Mouse (Mus musculus): Measurements from ENCODE around the gene Pigk. TPM values are rescaled to one million over a fixed set of nuclear protein-coding genes. Genes with fewer than 3 reads are reported as not detected.

Gene Pigk
- polyA plus RNA-seq, 1 experiment from 2014 or later: 40.3 TPM

DNA sequence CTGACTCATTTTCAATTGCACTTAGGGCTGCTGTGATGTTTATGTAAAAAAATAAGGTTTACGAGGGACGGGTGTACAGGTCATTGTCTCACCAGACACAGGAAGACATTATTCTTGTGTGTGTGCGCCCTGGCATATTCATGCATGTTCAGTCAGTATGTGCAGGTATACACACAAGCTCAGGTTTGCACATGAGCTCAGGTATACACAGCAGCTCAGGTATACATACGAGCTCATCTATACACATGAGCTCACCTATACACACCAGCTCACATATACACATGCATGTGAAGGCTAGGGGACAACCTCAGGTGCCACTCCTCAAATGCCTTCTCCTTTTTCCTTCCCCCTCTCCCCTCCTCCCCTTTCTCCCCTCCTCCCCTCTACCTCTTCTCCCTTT lies 147.6 kb downstream of the Pigk start:
- Histone ChIP-seq H3K4me1 (ENCODE audit: control insufficient read depth, insufficient read depth, low read length) (no peaks in the 10 kb centered on the region), H3K9me3 (replicated peaks; ENCODE audit: control insufficient read depth, low read length) (no peaks in the 10 kb centered on the region), H3K36me3 (ENCODE audit: control insufficient read depth, insufficient read depth) (no peaks in the 10 kb centered on the region), H3K4me2 (ENCODE audit: low read depth, low read length) (no peak overlapping the region), H3K27ac (ENCODE audit: low read length) (no peak overlapping the region), H3K4me3 (ENCODE audit: low read length) (no peak overlapping the region), H3K27me3 (ENCODE audit: control insufficient read depth, insufficient read depth, low read length) (no peaks in the 10 kb centered on the region), H3K9ac (ENCODE audit: low read length) (no peak overlapping the region)
- 75% methylated on average over 4 of the region's 4 CpGs for WGBS
- no peak for ATAC-seq (replicated peaks; ENCODE audit: extremely low read depth, insufficient read depth, low FRiP score)

DNA sequence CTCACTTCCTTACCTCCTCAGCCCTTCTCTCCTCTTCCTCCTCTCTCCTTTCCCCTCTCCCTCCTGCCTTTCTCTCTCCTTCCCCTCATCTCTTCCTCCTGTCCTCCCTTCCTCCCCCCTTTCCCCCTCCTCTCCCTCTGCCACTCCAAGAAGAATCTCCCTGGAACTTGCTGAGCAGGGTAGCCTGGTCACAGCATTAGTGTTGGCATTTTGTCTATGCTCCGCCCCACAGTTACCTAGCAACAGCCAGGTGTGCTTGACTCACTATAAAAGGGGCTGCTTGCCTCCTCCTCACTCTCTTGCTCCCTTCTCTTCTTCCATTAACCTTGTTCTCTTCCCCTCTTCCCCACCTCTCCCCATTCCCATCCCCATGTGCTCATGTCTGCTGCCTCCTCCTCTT lies 148.1 kb downstream of the Pigk start:
- no peak for ATAC-seq (replicated peaks; ENCODE audit: extremely low read depth, insufficient read depth, low FRiP score)

DNA sequence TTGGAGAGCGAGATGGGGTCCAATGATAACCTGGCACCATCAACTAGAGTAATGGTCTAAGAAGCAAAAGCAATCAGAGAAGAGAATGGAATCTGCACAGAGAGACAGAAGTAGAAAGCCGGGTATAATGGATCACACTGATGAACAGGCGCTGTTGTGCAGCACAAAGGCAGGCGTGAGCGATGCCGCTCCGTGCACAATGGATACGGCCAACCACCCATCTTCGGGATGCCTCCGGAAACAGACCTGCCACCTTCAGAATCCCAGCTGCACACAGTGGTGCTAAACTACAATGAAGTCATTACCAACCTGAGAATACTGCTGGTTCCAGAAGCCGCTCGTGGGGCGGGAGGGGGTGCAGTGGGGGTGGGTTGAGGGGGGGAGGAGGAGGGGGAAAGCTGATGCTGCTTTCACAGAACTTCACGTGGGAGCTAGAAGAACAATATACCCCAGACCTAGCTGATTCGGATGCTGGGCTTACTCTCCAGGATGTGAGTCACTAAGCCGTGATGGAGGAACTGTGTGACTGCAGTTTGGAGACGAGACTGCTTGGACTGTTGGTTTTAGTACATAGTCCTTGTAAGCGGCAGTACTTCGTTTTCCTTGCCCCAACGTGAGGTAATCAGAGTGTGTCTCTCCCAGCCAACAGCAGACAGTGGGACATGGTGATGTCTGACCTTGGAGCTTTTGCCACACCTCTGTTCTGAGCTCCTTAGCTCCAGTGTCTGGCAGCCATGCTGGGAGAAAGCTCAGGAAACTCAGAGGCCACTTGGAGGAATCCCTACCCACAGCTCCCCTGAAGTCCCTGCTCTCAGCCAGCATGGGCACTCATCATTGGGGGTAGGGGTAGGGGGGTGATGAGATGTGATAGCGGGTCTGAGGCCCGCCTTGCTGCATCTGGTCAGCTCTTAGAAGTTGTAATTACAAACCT lies 152.4 kb downstream of the Pigk start:
- Histone ChIP-seq H3K27me3 (ENCODE audit: control insufficient read depth, insufficient read depth, low read length) (no peaks in the 10 kb centered on the region), H3K4me2 (ENCODE audit: low read depth, low read length) (no peak overlapping the region), H3K4me1 (ENCODE audit: control insufficient read depth, insufficient read depth, low read length) (no peaks in the 10 kb centered on the region), H3K27ac (ENCODE audit: low read length) (no peak overlapping the region), H3K4me3 (ENCODE audit: low read length) (no peak overlapping the region), H3K9ac (ENCODE audit: low read length) (no peak overlapping the region), H3K9me3 (replicated peaks; ENCODE audit: control insufficient read depth, low read length) (no peaks in the 10 kb centered on the region), H3K36me3 (ENCODE audit: control insufficient read depth, insufficient read depth) (no peaks in the 10 kb centered on the region)
- WGBS: 82% methylated on average over 22 of the region's 22 CpGs
- ATAC-seq (replicated peaks; ENCODE audit: extremely low read depth, insufficient read depth, low FRiP score): no peak

More for the DNA sequence above, 148.1 kb downstream of the Pigk start:
- Histone ChIP-seq H3K4me2 (ENCODE audit: low read depth, low read length) (no peak overlapping the region), H3K4me1 (ENCODE audit: control insufficient read depth, insufficient read depth, low read length) (no peaks in the 10 kb centered on the region), H3K4me3 (ENCODE audit: low read length) (no peak overlapping the region), H3K27ac (ENCODE audit: low read length) (no peak overlapping the region), H3K9ac (ENCODE audit: low read length) (no peak overlapping the region), H3K27me3 (ENCODE audit: control insufficient read depth, insufficient read depth, low read length) (no peaks in the 10 kb centered on the region), H3K9me3 (replicated peaks; ENCODE audit: control insufficient read depth, low read length) (no peaks in the 10 kb centered on the region), H3K36me3 (ENCODE audit: control insufficient read depth, insufficient read depth) (no peaks in the 10 kb centered on the region)
- 71% methylated on average over 1 of the region's 1 CpGs for WGBS

DNA sequence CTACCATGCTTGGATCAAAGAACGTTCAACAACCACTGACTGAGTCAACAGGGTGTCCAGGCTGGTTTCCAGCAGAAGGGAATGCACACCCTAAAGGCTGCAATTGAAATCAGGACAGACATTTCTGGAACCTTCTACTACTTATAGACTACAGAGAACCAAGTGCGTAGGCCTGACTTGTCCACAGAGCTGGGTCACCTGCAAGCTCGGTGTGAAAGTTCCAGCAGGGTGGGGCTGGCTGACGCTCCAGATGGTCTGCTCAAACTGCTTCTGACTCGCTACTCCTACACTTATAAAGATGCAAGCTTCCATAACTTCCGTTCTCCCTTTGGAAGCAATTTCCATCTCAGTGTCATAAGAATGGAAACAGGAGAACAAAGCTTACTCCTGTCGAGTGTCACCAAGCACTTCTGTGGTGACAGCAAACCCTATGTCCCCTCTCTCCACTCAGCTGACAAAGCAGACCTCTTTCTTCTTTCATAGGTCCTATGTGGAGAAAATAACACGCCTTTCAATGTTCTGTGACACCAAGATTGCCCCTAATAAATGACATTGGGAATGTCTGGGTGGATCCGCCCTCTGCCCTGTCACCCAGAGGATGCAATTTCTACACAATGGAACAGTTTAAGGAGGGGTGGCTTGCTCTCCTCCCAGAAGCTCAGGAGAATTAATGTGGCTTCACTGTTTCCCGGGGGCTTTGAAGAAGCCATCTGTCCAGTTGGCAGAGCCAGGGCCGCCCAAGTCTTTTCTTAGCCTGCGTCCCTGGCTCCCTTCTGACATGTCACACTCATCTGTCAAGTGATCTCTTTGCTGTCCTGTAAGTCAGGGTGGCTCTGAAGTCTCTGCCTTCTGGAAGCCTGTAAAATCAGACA lies 154.0 kb downstream of the Pigk start:
- H3K9me3 ChIP-seq (replicated peaks; ENCODE audit: control insufficient read depth, low read length): no peaks in the 10 kb centered on the region
- no peak overlapping the region for H3K9ac ChIP-seq (ENCODE audit: low read length)
- H3K27me3 ChIP-seq (ENCODE audit: control insufficient read depth, insufficient read depth, low read length): no peaks in the 10 kb centered on the region
- H3K27ac ChIP-seq (ENCODE audit: low read length): no peak overlapping the region
- WGBS: 60% methylated on average over 12 of the region's 12 CpGs
- no peak for ATAC-seq (replicated peaks; ENCODE audit: extremely low read depth, insufficient read depth, low FRiP score)
- no peak overlapping the region for H3K4me3 ChIP-seq (ENCODE audit: low read length)
- H3K4me2 ChIP-seq (ENCODE audit: low read depth, low read length): no peak overlapping the region
- no peaks in the 10 kb centered on the region for H3K4me1 ChIP-seq (ENCODE audit: control insufficient read depth, insufficient read depth, low read length)
- H3K36me3 ChIP-seq (ENCODE audit: control insufficient read depth, insufficient read depth): no peaks in the 10 kb centered on the region

DNA sequence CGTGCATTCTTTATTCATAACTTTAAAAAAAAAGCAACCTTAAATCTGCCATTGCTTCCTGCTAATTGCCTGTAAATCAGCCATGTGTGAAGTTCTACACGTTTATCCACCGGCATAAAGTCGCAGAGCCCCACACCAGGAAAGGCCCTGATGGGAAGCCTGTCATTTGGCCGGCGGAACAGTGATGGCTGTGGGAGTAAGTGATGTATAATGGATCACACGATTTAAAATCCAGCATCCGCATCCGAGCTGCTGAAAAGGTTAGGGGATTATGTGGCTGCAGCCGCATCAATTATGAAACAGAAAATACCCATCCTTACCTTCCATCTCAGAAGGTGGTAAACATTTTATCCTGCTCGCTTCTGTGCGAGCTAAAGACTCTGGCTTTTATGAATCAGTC lies 158.2 kb downstream of the Pigk start:
- Histone ChIP-seq H3K4me1 (ENCODE audit: control insufficient read depth, insufficient read depth, low read length) (no peaks in the 10 kb centered on the region), H3K4me2 (ENCODE audit: low read depth, low read length) (no peak overlapping the region), H3K9me3 (replicated peaks; ENCODE audit: control insufficient read depth, low read length) (no peaks in the 10 kb centered on the region), H3K36me3 (ENCODE audit: control insufficient read depth, insufficient read depth) (no peaks in the 10 kb centered on the region), H3K9ac (ENCODE audit: low read length) (no peak overlapping the region), H3K27me3 (ENCODE audit: control insufficient read depth, insufficient read depth, low read length) (no peaks in the 10 kb centered on the region), H3K4me3 (ENCODE audit: low read length) (no peak overlapping the region), H3K27ac (ENCODE audit: low read length) (no peak overlapping the region)
- ATAC-seq (replicated peaks; ENCODE audit: extremely low read depth, insufficient read depth, low FRiP score): no peak
- WGBS: 85% methylated on average over 12 of the region's 12 CpGs

DNA sequence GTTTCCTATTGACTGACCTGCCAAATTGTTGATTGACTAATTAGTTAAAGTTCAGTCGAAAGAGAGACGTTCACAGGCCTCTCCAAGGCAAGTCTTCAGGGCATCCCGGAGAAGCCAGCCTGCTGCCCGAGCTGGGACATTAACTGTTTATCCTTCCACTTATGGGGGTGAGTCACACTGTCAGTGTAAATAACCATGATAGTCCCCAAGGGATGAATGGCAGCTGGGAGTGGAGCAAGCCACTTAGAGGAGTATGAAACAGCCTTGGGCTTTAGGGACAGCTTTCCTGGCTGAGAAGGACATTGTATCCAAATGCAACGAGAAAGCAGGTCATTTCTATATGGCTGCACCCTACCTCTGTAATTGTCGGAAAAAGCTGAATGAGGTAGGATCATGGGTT lies 158.7 kb downstream of the Pigk start:
- 69% methylated on average over 6 of the region's 6 CpGs for WGBS
- Histone ChIP-seq H3K4me3 (ENCODE audit: low read length) (no peak overlapping the region), H3K9ac (ENCODE audit: low read length) (no peak overlapping the region), H3K27me3 (ENCODE audit: control insufficient read depth, insufficient read depth, low read length) (no peaks in the 10 kb centered on the region), H3K4me1 (ENCODE audit: control insufficient read depth, insufficient read depth, low read length) (no peaks in the 10 kb centered on the region), H3K4me2 (ENCODE audit: low read depth, low read length) (no peak overlapping the region), H3K9me3 (replicated peaks; ENCODE audit: control insufficient read depth, low read length) (no peaks in the 10 kb centered on the region), H3K36me3 (ENCODE audit: control insufficient read depth, insufficient read depth) (no peaks in the 10 kb centered on the region), H3K27ac (ENCODE audit: low read length) (no peak overlapping the region)
- ATAC-seq (replicated peaks; ENCODE audit: extremely low read depth, insufficient read depth, low FRiP score): no peak

DNA sequence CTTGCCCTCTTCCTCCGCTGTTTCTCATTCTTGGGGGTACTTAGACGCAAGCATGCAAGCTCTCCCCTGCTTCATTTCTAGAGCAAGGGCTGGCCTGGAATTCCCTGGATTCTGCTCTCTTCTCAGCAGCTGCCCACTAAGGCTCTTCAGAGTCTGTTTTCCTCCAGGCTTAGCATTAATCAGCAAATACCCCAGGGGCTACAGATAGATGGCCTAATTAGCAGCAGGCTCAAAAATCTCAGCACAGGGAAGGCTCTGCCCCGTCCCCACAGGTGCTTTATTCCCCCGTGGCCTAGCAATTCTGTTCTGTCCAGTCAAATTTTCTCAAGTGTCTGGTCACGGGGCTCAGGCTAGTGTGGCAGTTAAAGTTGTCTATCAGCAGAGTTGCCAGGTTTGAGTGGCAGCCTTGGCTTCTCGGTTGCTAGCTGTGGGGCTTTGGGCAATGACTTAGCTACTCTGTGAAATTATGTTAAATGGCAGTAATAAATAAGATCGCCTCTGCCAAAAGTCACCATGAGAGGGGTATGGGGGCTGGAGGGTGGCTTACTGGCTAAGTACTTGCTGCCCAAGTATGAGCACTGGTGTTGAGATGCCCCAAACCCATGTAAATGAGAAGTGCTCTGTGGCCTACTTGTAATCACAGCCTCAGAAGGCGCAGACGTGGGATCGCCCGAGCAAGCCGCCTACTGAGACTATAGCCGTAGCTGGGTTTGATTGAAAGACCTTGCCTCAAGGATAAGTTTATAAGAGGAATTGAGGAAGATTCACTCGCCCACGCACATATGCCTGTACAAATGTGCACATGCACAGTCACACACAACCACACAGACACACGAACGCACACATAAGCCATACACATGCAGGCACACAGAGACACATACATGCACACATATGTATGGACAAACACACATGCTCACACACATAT lies 160.8 kb downstream of the Pigk start:
- no peaks in the 10 kb centered on the region for H3K4me1 ChIP-seq (ENCODE audit: control insufficient read depth, insufficient read depth, low read length)
- no peak for ATAC-seq (replicated peaks; ENCODE audit: extremely low read depth, insufficient read depth, low FRiP score)
- no peaks in the 10 kb centered on the region for H3K27me3 ChIP-seq (ENCODE audit: control insufficient read depth, insufficient read depth, low read length)
- H3K4me2 ChIP-seq (ENCODE audit: low read depth, low read length): no peak overlapping the region
- no peak overlapping the region for H3K4me3 ChIP-seq (ENCODE audit: low read length)
- no peaks in the 10 kb centered on the region for H3K36me3 ChIP-seq (ENCODE audit: control insufficient read depth, insufficient read depth)
- H3K9me3 ChIP-seq (replicated peaks; ENCODE audit: control insufficient read depth, low read length): no peaks in the 10 kb centered on the region
- 87% methylated on average over 17 of the region's 17 CpGs for WGBS
- H3K27ac ChIP-seq (ENCODE audit: low read length): no peak overlapping the region
- no peak overlapping the region for H3K9ac ChIP-seq (ENCODE audit: low read length)

DNA sequence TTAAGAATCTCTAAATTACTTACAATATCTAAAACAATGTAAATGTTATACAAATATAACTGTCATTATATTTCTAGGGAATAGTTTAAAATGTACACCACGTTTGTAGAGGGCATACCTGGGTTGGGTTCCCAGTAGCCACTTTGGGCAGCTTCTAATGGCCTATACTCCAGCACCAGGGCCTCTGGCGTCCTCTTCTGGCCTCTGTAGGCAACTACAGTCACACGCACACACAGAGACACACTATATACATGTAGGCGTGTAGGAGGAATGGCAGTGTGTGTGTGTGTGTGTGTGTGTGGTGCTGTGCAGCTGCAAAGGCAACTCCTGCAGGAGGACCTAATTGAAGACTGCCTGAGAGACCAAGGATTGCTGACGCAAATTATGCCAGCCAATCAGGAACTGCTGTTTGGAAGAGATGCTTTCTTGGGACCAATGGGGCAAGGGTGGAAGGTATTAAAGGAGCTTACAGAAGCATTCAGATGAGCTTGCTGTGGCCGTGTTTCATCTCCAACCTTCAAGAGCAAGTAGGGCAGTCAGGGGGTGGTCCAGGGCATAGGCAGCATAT lies 161.9 kb downstream of the Pigk start:
- Histone ChIP-seq H3K36me3 (ENCODE audit: control insufficient read depth, insufficient read depth) (no peaks in the 10 kb centered on the region), H3K27me3 (ENCODE audit: control insufficient read depth, insufficient read depth, low read length) (no peaks in the 10 kb centered on the region), H3K4me1 (ENCODE audit: control insufficient read depth, insufficient read depth, low read length) (no peaks in the 10 kb centered on the region), H3K9ac (ENCODE audit: low read length) (no peak overlapping the region), H3K27ac (ENCODE audit: low read length) (no peak overlapping the region), H3K9me3 (replicated peaks; ENCODE audit: control insufficient read depth, low read length) (no peaks in the 10 kb centered on the region), H3K4me3 (ENCODE audit: low read length) (no peak overlapping the region), H3K4me2 (ENCODE audit: low read depth, low read length) (no peak overlapping the region)
- WGBS: 86% methylated on average over 6 of the region's 6 CpGs
- no peak for ATAC-seq (replicated peaks; ENCODE audit: extremely low read depth, insufficient read depth, low FRiP score)
